Mouse (Mus musculus) gastrocnemius, postnatal 25 days (tissue): ENCODE measurements around the gene Iffo2. TPM values are rescaled to one million over a fixed set of nuclear protein-coding genes. Genes with fewer than 3 reads are reported as not detected.

Experiments
- DNase-seq: peaks from one replicate; pipeline ENCODE4 v3.0.0; 2022
- total RNA-seq, 2 experiments: library from RNA; stranded (reverse); gene quantifications; 1 replicate in 1 of 2; 2 replicates in 1 of 2; pipeline ENCODE4 v1.2.3; 2021

Iffo2 gene
- total RNA-seq, 2 experiments from 2014 or later: 2.2 to 2.7 TPM

DNA sequence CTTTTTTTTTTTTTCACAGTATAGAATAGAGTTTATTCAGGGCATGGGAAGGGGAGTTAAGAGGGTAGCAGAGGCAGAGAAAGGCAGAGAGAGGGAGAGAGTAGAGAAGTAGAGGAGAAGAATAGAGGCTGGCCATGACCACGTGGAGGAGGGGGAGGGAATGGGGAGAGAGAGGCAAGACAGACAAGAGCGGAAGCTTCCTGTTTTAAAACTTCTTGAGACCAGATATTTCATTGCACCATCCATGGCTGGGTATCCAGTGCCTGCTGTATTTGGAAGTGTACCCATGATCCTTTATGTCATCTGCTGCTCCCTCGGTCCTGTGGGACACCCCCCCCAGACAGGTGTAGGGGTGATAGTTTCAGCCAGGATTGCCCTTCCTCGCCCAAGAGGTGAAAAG, 78.6 kb downstream of the Iffo2 start:
- no peak for DNase-seq

GRCm38 (mm10) chr4:139610954-139611353, 80.6 kb downstream of the Iffo2 start:
- DNase-seq: no peak

DNA sequence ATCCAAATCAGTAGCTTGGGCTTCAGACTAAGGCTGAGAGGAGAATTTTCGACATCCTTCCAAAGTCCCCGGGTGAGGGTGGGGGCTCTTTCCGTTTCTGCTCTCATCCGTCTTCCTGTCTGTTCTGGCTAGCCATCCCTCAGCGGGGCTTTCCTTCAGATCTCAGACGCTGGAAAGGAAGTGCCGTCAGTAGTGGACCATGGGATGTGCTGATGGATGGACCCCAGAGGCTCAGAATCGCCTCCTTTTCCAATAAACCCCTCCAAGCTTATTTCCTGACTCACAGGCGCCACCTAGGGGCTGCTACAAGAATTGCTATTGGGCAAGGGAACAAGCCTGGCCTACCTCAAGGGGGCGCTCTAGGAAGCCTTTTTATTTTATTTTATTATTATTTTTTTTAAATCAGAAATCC, 81.2 kb downstream of the Iffo2 start:
- peak; percentile 77 for DNase-seq

- DNase-seq: no peak
These were observed 84.3 kb downstream of the Iffo2 start for GRCm38 (mm10) chr4:139614524-139615260.

GRCm38 (mm10) chr4:139616276-139617000, 86.1 kb downstream of the Iffo2 start:
- DNase-seq: no peak

DNA sequence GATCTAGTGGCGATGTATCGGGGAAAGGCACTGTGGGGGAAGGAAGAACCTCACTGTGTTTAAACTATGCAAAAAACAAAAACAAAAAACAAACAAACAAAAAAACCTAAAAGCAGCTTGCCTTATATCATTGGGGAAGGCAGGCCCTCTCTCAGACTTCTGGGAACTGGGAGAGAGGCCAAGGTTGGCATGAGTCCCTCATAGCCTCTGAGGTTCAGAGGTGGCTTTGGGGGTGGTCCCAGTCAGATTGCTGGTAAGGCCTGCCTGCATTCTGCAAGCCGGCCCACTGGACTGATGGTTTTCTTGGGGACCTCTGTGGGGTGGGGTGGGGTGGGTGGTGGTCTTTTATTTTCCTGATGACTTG, 86.6 kb downstream of the Iffo2 start:
- DNase-seq: no peak

- DNase-seq: no peak
These were observed 89.4 kb downstream of the Iffo2 start for GRCm38 (mm10) chr4:139619765-139620164.

- peak; percentile 93 for DNase-seq
These were observed 92.3 kb downstream of the Iffo2 start, which contains the start of gene Aldh4a1 for GRCm38 (mm10) chr4:139622373-139623282. Gene Aldh4a1 (plus strand): TSS chr4:139622866.

- no peak for DNase-seq
These were observed 93.2 kb downstream of the Iffo2 start for GRCm38 (mm10) chr4:139623434-139624115.

DNA sequence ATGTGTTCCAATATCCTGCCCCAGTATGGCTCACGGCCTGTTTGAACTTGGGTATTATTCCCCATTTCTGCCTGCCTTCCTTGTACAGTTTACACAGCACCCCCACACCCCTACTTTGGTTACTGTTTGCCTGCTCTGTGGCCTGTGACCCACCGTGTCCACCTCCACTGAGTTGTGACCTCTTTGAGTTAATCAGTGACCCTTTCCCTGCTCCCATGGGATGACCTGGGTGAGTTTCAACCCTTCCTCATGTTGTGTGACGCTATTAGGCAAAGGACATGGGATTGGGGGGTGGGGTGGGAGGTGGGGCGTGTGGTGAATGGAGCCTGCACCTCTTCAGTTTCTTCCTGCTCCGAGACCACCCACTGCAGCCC, 93.8 kb downstream of the Iffo2 start:
- no peak for DNase-seq

- no peak for DNase-seq
These were observed 94.4 kb downstream of the Iffo2 start for GRCm38 (mm10) chr4:139624706-139625105.

GRCm38 (mm10) chr4:139627361-139627760, 97.0 kb downstream of the Iffo2 start:
- no peak for DNase-seq

- no peak for DNase-seq
These were observed 99.8 kb downstream of the Iffo2 start for GRCm38 (mm10) chr4:139630171-139630570.

DNA sequence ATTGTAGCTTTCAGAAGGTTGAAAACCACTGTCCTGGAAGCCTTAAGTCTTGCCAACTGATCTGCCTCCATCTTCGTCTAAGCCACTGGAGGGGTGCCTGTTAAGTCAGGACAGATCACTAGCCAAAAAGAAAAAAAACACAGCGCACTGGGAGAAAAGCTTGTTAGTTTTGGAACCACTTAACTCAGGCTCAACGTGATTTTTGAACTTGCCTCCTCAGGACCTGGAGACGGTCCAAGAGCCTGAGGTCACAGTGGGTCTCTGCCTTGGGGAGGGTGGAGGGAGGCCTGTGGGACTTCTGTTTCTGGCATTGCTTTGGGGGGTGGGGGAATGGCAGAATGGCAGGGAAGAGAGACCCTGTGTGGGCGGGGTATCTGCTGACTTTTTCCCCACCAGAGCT, 100.8 kb downstream of the Iffo2 start:
- DNase-seq: no peak

DNA sequence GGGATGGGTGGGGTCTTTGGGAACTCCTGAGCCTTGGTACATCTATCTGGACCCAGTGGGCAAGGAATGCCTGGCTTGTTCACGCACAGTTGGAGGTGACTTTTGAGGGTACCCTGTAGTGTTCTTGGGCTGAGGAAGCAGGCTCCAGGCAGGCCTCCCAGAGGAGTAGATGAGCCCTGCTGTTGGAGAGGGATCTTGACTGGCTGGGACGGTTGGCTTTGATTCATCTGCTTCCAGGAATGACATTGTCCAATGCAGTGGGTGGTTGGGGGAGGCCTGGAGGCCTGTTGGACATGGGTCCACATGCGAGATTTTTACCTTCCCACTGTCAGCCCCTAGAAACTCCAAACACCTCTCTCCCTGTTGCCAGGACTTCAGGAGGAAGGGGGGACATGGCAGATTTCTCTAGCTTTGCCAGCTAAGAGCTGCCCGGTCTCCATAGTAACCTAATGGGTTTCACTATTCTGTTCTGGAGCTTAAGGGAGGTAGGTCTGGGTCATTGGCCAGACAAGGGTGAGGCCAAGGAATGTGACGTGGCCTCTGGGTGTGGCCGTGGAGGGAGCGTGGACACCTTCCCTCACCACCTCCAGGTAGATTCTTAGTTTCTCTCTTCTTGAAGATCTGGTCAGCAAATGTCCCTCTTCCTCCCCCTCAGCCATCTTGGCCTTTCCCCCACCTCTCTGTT, 101.4 kb downstream of the Iffo2 start:
- DNase-seq: no peak

GRCm38 (mm10) chr4:139632254-139632580, 101.9 kb downstream of the Iffo2 start:
- DNase-seq: no peak

DNA sequence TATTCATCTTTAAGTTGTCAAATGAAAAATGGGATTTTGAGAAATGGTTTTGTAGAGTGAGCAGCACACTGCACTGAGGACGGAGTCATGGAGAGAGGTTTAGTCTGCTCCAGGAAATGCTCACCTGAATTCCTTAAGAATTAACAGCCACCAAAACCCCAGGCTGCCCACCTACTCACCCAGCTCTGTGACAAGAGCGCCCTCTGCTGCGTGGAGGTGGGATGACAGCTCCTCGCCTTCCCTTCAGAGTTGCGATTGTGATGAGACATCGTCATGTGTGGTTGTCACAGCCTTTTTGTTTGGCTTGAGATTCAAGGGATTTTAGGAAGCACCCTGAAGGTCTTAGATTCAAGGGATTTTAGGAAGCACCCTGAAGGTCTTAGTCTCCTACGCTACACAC, 106.0 kb downstream of the Iffo2 start:
- no peak for DNase-seq

GRCm38 (mm10) chr4:139637847-139638246, 107.5 kb downstream of the Iffo2 start:
- no peak for DNase-seq

DNA sequence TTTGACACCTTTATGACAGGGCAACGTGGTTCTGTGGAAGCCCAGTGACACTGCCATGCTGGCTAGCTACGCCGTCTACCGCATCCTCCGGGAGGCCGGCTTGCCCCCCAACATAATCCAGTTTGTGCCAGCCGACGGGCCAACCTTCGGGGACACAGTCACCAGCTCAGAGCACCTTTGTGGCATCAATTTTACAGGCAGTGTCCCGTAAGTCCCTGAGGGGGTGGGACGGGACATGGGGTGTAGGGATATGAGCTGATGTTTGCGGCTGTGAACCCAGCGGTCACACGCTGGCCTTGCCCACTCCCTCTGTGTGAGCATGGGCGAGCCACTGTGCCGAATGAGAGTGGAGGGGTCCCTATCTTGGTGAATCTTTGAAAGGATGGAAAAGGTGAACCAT, 108.0 kb downstream of the Iffo2 start:
- no peak for DNase-seq

DNA sequence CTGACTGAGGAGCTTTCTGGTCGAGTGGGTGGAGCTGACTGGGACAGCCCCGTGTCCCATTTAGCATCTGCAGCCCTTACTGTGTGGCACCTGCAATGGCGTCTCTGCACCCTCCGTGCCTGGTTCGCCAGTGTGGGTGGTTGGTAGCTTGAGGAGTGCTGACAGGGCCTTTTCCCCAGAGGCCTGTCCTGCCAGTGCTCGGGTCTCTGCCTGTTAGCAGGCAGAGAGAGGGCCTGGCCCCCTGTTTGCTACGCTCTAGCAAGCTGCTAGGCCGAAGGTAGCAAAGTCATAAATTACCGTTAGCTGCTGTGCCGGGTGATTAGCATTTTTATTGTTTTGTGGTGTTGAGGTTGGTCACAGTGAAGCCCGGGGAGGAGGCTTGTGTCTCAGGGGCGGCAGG, 109.5 kb downstream of the Iffo2 start:
- DNase-seq: no peak

DNA sequence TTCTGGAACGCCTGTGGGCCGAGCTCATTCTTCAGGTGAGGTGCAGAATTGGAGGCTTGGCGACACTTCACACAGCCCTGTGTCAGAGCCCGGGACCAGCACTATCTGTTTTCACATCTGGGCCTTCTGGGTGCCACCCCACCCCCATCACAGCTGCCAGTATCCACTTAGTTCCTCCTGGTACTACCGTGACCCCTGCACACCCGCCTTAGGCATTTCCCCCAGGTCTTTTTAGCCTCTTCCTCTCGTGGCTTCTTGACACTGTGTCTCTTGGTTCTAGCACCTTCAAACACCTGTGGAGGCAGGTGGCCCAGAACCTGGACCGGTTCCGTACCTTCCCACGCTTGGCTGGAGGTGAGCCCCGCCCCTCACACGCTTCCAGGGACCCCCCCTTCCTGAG, 110.0 kb downstream of the Iffo2 start:
- no peak for DNase-seq

- DNase-seq: no peak
These were observed 110.4 kb downstream of the Iffo2 start for GRCm38 (mm10) chr4:139640775-139641174.
